Mouse (Mus musculus) forebrain, embryonic 11.5 days (tissue): ENCODE measurements around the gene Scamp4. TPM values are rescaled to one million over a fixed set of nuclear protein-coding genes. Genes with fewer than 3 reads are reported as not detected.
"Not testable (repeated sequence)": the region's sequence is repeated elsewhere in the genome, so short reads cannot be mapped to it uniquely, and the experiment has no call there.

Experiments used
- ATAC-seq: fragments of 200-750 bp; cut with Nextera tagmentation; replicated peaks from 2 replicates; pipeline ENCODE4 v1.8.0; 2017; ENCODE audit warnings: moderate TSS enrichment; ENCODE audit not compliant: low FRiP score
- DNase-seq: peaks from one replicate; pipeline ENCODE4 v3.0.0-alpha.2; 2017; ENCODE audit warnings: low spot score
- H3K27ac ChIP-seq: fragments of 300-500 bp; sonication (generic); 2 replicates; pipeline ENCODE4 v1.5.1; 2014; ENCODE audit warnings: low read depth, low read length
- H3K27me3 ChIP-seq: fragments of 300-500 bp; sonication (generic); 2 replicates; pipeline ENCODE4 v1.6.1; 2014; ENCODE audit warnings: mild to moderate bottlenecking, low read length, mixed read lengths; ENCODE audit not compliant: control insufficient read depth, insufficient read depth
- H3K36me3 ChIP-seq: fragments of 300-500 bp; sonication (generic); 2 replicates; pipeline ENCODE4 v1.6.1; 2014; ENCODE audit warnings: mild to moderate bottlenecking, low read length, moderate library complexity, mixed read lengths; ENCODE audit not compliant: control insufficient read depth, insufficient read depth
- H3K4me1 ChIP-seq: fragments of 300-500 bp; sonication (generic); replicated peaks from 2 replicates; pipeline ENCODE4 v1.6.1; 2014; ENCODE audit warnings: low read length, mixed read lengths; ENCODE audit not compliant: control insufficient read depth, insufficient read depth
- H3K4me2 ChIP-seq: fragments of 300-500 bp; sonication (generic); 2 replicates; pipeline ENCODE4 v1.6.1; 2014; ENCODE audit warnings: low read depth, mild to moderate bottlenecking, low read length, moderate library complexity, mixed read lengths; ENCODE audit not compliant: severe bottlenecking
- H3K4me3 ChIP-seq: fragments of 300-500 bp; sonication (generic); 2 replicates; pipeline ENCODE4 v1.5.1; 2014; ENCODE audit warnings: low read depth, low read length
- H3K9ac ChIP-seq: fragments of 300-500 bp; sonication (generic); 2 replicates; pipeline ENCODE4 v1.6.1; 2014; ENCODE audit warnings: low read length
- H3K9me3 ChIP-seq: fragments of 300-500 bp; sonication (generic); 2 replicates; pipeline ENCODE4 v1.6.1; 2016; ENCODE audit warnings: low read length, mixed read lengths; ENCODE audit not compliant: control insufficient read depth
- WGBS: fragments of 180-500 bp; shearing (Covaris S2); extraction: QIAGEN DNeasy Blood & Tissue Kit; methylation state at CpG from one replicate; pipeline ENCODE4 v1.1.7; 2014; 5-methylcytosine and 5-hydroxymethylcytosine counted together
- polyA plus RNA-seq: library from polyadenylated mRNA; unstranded; fragments of >200 nt; fragmentation: Nextera tagmentation; extraction: Ambion mirVana; gene quantifications from 2 replicates; pipeline ENCODE4 v1.2.1, GENCODE M21; 2014

The Scamp4 gene
- polyA plus RNA-seq, 1 experiment from 2014 or later: 67.7 TPM

DNA sequence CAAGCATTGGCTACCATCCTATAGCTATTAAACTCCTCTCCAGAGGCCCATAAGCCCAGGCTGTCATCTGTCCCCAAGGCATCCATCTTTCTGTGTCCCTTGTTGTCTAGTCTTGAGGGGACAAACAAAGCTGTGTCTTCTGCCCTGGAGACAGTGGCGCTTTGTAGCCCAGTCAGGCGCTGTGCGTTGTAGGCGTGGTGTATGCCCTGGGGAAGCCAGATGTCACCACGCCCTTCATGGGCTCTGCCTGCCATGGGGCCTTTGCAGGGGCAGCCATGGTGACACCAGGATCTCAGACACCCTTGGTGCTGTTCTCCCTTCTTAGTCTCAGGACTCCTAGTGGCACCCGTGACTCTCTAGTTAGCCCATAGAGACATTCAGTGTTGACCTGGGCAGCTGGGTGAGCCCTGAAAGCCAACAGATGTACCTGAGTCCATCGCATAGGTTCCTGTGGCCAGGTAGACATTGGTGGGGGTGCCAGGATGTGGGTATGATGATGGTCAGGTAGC is 1.4 kb downstream of the Scamp4 start:
- H3K36me3 ChIP-seq: no peaks in the 10 kb centered on the region; the same call in 1 of the 2 replicates
- 88% methylated on average over 7 of the region's 7 CpGs for WGBS
- peak overlapping the region; percentile 75; the same call in 1 of the 2 replicates for H3K4me3 ChIP-seq
- DNase-seq (no peak), ATAC-seq (no peak)
- no peaks in the 10 kb centered on the region for H3K27me3 ChIP-seq
- no peak overlapping the region for H3K27ac ChIP-seq
- peaks cover 9% of the 10 kb centered on the region for H3K4me1 ChIP-seq
- no peaks in the 10 kb centered on the region for H3K9me3 ChIP-seq
- H3K9ac ChIP-seq: no peak overlapping the region; the same call in 1 of the 2 replicates
- peak overlapping the region; percentile 89; the same call in 1 of the 2 replicates for H3K4me2 ChIP-seq

GRCm38 (mm10) chr10:80604988-80605387 is 2.3 kb downstream of the Scamp4 start:
- Histone ChIP-seq H3K36me3 (no peaks in the 10 kb centered on the region; the same call in 1 of the 2 replicates), H3K9me3 (no peaks in the 10 kb centered on the region), H3K4me2 (no peak overlapping the region), H3K4me1 (peaks cover 9% of the 10 kb centered on the region), H3K27me3 (no peaks in the 10 kb centered on the region), H3K27ac (no peak overlapping the region), H3K9ac (no peak overlapping the region), H3K4me3 (no peak overlapping the region)
- 89% methylated on average over 2 of the region's 2 CpGs for WGBS
- DNase-seq (no peak), ATAC-seq (no peak)

DNA sequence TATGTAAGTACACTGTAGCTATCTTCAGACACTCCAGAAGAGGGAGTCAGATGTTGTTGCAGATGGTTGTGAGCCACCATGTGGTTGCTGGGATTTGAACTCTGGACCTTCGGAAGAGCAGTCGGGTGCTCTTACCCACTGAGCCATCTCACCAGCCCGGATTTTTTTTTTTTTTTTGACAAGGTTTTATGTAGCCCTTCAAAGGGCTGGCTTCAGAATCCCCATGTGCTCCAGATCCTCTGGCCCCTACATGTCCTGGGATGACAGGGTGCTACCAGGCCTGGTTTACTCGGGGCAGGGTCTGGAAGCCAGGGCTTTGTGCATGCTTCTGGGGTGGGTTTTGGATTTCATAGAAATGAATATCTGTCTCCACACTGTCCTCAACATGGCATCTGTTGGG is 3.0 kb downstream of the Scamp4 start, which contains the start of gene Gm49322:
Gm49322 (plus strand) TSS at position 301 of the 400 bp plus-strand sequence.
- not testable (repeated sequence) for H3K9ac ChIP-seq, H3K36me3 ChIP-seq, ATAC-seq, DNase-seq, H3K9me3 ChIP-seq, H3K4me3 ChIP-seq, H3K27me3 ChIP-seq, H3K4me1 ChIP-seq, H3K4me2 ChIP-seq, H3K27ac ChIP-seq
- WGBS: 75% methylated on average over 2 of the region's 4 CpGs

DNA sequence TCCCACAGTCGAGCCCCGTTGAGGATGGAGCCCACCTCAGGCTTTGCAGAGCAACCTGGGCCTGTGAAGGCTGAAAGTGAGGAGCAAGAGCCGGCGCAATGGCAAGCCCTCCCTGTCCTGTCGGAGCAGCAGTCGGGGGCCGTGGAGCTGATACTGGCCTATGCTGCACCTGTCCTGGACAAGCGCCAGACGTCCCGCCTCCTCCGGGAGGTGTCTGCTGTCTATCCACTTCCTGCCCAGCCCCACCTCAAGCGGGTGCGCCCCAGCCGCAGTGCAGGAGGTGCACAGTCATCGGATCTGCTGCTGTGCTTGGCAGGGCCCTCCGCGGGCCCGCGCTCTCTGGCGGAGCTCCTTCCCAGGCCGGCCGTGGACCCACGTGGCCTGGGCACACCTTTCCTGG is 3.6 kb downstream of the Scamp4 start:
- WGBS: 94% methylated on average over 23 of the region's 23 CpGs
- Histone ChIP-seq H3K4me3 (no peak overlapping the region), H3K4me2 (no peak overlapping the region), H3K27ac (no peak overlapping the region), H3K36me3 (no peaks in the 10 kb centered on the region; the same call in 1 of the 2 replicates), H3K4me1 (peaks cover 9% of the 10 kb centered on the region), H3K27me3 (no peaks in the 10 kb centered on the region), H3K9ac (no peak overlapping the region), H3K9me3 (no peaks in the 10 kb centered on the region)
- ATAC-seq (no peak), DNase-seq (no peak)

GRCm38 (mm10) chr10:80606737-80607350 is 4.2 kb downstream of the Scamp4 start:
- H3K9me3 ChIP-seq: no peaks in the 10 kb centered on the region
- H3K27ac ChIP-seq: no peak overlapping the region
- 95% methylated on average over 34 of the region's 34 CpGs for WGBS
- no peaks in the 10 kb centered on the region; the same call in 1 of the 2 replicates for H3K36me3 ChIP-seq
- no peak overlapping the region for H3K4me3 ChIP-seq
- ATAC-seq (no peak), DNase-seq (no peak)
- H3K4me1 ChIP-seq: peaks cover 9% of the 10 kb centered on the region
- no peak overlapping the region for H3K4me2 ChIP-seq
- H3K9ac ChIP-seq: no peak overlapping the region
- no peaks in the 10 kb centered on the region for H3K27me3 ChIP-seq

DNA sequence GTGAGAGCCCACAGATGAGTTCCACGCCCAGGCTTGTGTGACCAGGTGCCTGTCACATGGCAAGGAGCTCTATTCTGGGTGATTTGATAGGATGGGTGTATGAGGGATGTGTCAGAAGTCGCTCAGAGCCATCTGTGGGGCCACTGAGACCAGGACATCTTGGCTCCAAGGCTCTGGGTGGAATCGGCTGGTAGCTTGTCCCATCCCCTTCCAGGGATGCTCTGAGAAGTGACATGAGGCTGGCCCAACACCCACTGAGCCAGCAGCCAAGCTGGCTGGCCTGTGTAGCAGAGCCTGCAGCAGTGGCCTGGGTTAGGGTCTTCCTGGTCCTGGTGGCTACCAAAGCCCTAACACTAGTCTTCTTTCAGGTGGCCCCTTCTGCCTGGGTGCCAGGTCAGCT is 5.8 kb downstream of the Scamp4 start:
- H3K9ac ChIP-seq: no peak overlapping the region
- ATAC-seq (no peak), DNase-seq (no peak)
- H3K36me3 ChIP-seq: no peaks in the 10 kb centered on the region; the same call in 1 of the 2 replicates
- no peak overlapping the region for H3K4me2 ChIP-seq
- H3K9me3 ChIP-seq: no peaks in the 10 kb centered on the region
- H3K4me3 ChIP-seq: no peak overlapping the region
- H3K27ac ChIP-seq: no peak overlapping the region
- WGBS: 91% methylated on average over 3 of the region's 3 CpGs
- H3K27me3 ChIP-seq: no peaks in the 10 kb centered on the region
- H3K4me1 ChIP-seq: peaks cover 8% of the 10 kb centered on the region

DNA sequence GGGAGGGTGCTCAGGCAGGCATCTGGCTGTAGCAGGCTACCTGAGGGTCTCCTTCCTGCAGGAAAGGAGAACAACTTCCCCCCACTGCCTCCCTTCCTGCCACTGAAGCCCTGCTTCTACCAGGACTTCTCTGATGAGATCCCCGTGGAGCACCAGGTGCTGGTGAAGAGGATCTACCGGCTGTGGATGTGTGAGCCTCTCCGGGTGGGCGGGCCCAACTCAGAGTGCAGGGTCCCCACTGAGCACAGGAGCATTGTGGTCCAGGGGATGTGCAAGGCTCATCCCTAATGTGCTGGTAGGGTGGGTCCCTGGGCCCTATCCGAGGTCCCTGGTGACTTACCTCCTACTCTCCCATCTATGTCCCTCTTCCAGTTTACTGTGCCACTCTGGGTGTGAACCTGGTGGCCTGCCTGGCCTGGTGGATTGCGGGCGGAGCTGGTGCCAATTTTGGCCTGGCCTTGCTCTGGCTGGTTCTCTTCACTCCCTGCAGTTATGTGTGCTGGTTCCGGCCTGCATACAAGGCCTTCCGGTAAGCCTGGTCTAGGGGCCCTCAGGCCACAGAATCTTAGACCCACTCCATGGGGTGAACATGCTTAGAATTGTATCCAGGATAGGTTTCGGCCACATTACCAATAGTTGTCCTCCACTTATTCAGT is 6.7 kb downstream of the Scamp4 start:
- no peak for ATAC-seq
- Histone ChIP-seq H3K9me3 (no peaks in the 10 kb centered on the region), H3K27ac (no peak overlapping the region), H3K36me3 (no peaks in the 10 kb centered on the region; the same call in 1 of the 2 replicates), H3K4me1 (0 out of 2 replicates have a peak, but pooled peaks cover 2% of the 10 kb centered on the region), H3K27me3 (no peaks in the 10 kb centered on the region), H3K4me2 (no peak overlapping the region), H3K9ac (no peak overlapping the region), H3K4me3 (no peak overlapping the region)
- 90% methylated on average over 10 of the region's 10 CpGs for WGBS
- DNase-seq: no peak

GRCm38 (mm10) chr10:80610116-80610785 is 7.6 kb downstream of the Scamp4 start:
- 91% methylated on average over 9 of the region's 9 CpGs for WGBS
- Histone ChIP-seq H3K27me3 (no peaks in the 10 kb centered on the region), H3K9me3 (no peaks in the 10 kb centered on the region), H3K4me3 (no peak overlapping the region), H3K4me1 (no peaks in the 10 kb centered on the region), H3K4me2 (no peak overlapping the region), H3K27ac (no peak overlapping the region), H3K9ac (no peak overlapping the region), H3K36me3 (no peaks in the 10 kb centered on the region; the same call in 1 of the 2 replicates)
- no peak for ATAC-seq
- no peak for DNase-seq
